Mouse (Mus musculus): ENCODE data around the gene Fads2.

Fads2 gene

DNA sequence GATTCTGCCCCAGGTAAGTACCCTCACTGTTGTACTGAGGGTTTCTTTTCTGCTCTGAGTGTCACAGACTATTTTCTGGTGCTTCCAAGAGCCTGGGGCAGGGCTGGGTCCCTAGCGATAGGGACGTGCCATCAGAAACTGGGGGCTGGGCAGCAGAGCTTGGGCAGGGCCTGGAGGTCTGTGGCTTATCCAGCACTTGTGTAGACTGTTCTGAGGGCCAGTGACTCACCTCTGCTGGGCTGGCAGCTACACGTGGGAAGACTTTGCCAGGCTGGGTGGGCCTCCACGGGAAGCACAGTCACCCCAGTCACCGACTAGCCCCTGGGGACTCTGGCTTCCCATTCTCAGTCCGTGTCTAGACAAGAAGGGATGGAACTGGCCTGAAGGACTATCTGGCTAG is 59.3 kb downstream of the Fads2 start:
- no peak for DNase-seq (ENCODE audit: low spot score in 2 of 2)

DNA sequence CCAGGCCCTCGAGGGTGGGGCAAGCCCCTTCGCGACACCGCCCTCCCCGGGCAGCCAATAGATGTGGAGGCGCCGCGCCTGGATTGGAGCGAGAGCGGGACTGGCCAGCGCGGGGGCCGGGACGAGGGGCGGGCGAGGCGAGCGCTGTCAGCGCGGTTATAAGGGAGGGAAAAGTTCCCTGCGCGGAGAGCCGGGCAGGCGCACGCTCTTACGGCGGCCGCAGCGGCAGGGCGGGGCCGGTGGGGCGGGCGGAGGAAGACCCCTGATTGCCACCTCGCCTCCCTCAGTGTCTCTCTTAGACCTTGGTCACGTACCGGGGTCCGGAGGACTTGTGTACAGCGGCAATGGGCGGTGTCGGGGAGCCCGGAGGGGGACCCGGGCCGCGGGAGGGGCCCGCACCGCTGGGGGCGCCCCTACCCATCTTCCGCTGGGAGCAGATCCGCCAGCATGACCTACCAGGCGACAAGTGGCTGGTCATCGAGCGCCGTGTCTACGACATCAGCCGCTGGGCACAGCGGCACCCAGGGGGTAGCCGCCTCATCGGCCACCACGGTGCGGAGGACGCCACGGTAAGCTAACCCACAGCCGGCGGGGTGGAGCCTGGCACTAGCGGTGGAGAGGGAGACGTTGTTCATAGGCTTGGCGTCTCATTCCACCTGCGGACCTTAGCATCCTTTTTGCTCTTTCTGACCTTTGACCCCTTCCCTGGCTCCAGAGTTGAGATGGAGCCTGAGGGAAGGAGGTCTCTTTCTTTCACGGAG is 60.0 kb downstream of the Fads2 start, which contains the start of gene Fads3:
TSS of gene Fads3 (plus strand) at position 182 of the 761 bp plus-strand sequence.
- peak; percentile 60 to 63 for DNase-seq (ENCODE audit: low spot score in 2 of 2)

DNA sequence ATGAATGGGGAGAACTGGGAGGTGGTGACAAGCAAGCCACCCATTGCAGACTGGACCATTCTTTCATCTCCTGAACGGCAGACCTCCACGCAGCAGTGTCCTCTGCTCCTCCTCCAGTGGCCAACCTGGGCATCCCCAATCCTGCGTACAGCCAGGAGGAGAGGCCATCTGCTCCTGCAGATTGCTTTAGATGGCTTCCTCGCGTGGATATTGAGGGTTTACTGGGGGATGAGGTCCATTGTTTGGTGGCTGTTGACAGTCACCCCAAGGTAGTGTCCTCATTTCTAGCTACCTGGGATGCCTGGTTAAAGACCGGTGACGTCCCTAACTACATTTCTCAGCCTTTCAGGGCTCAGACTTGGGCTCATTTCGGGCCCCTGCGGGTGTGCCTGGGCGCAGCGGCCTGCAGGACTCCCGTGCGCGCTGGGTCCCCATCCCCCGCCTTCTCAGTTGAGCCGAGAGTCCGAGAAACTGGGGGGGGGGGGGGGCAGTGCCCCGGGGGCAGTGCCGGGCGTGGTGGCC is 60.6 kb downstream of the Fads2 start:
- no peak for DNase-seq (ENCODE audit: low spot score in 2 of 2)

DNA sequence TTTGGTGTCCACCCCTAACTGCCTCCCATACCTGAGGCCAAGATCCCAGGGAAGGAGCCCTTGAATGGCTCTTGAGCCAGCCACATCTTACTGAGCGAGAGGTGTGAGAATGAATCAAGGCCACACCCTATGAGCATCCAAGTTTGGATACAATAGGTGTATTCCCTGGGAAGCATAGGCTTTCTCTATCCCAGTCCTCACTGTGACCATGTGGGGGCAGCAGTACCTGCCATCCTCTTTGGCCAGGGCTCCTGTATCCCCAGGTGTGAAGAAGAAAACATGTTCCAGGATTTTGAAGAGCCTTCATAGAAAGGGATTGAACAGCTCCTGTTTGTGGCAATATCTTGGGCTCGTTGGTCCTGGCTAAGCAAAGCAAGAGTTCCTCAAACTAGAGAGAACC is 61.9 kb downstream of the Fads2 start:
- DNase-seq (ENCODE audit: low spot score in 2 of 2): no peak

DNA sequence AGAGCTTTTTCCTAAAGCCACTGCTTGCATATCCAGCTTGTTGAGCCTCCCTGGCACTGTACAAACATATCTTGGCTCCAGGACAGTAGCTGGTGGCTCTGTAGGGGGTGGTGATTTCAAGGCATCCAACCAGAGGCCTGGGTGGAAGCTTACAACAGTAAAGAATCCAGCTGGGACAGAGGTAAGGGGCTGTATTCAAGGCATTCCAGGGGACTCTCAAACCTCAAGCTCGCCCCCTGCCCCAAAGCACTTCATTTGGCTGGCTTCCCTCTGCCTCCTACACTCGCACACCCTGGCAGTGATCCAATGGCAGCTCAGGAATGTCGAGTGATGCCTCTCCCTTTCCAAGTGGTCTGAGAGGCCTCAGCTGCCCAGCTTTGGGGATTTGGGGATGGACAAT is 62.6 kb downstream of the Fads2 start:
- DNase-seq (ENCODE audit: low spot score in 2 of 2): no peak

DNA sequence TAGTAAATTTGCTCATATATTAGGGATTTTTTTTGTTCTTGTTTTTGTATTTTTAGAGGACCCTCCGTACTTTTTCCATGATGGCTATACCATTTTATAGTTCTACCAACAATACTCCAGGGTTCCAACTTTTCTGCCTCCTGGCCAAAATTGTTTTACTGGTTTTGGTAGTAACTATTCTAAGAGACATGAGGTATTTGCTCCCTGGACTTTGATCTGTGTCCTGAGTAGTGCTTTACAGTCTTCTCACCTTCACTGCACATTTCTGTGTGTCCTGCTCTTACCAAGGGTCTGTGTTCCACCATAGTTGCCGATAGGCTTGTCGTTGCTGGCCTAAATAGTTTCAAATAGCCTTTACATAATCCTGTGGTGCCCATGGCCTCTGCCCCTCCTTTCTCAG is 63.2 kb downstream of the Fads2 start:
- DNase-seq (ENCODE audit: low spot score in 2 of 2): no peak

DNA sequence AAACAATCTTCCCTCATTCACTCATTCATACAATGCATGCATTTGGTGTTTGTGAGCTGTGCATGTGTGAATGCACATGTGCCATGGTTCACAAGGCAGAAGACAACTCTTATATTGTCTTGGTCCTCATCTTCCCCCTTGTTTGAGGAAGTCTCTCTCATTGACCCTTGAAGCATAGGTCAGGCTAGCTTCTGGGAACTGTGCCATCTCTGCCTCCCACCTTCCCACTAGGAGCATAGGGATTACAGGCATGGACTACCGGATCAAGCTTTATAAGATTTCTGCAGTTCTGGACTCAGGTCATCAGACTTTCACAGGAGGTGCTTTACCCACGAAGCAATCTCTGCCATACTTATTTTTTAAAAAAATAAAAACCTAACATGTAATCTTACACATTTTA is 64.0 kb downstream of the Fads2 start:
- no peak for DNase-seq (ENCODE audit: low spot score in 2 of 2)

DNA sequence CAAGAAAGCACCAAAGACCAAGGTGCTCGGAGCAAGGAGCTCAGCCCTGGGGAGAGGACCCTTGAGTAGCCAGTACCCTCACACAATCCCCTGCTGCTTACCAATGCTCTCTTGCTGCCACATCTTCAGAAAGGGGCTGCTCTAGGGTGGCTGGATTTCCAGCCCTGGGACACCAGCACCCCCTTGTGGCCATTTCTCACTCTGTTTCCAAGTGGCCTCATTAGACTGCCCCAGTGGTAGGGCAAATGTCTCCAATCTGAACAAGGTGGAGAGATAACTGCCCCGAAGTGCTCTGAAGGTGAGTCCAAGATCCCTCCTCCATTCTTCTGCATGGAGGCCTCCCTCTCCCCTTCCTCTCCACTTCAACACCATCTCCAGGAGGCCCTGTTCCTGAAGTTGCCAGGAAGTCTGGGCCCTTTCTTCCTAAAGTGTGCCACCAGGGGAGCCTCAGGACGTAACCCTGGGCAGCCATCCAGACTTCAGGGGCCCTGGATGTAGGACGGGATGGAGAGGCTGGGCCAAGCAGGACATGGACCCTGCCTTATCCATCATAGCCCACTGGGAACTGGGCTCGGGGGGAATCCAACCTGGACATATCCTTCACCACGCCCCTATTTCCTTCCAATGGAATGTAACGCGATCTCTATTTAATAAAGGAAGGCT is 66.6 kb downstream of the Fads2 start:
- peak in 1 of 2 experiments; percentile 61 for DNase-seq (ENCODE audit: low spot score in 2 of 2)

DNA sequence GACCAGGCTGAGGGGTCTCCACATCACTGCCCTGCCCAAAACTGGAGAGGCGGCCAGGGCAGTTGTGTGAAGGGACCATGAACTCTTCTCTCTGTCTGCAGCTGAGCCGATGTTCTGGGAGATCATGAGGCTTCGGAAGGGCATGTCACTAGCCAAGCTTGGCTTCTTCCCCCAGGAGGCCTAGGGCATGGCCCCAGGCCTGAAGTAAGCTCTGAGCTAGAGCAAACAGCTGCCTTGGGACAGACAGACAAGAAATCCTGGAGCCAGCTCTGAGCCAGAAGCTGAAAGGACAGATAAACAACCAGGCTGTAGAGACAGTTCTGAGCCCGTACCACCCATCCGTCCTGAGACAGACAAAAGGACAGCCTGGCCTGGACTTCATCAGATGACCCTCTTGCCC is 67.2 kb downstream of the Fads2 start:
- no peak for DNase-seq (ENCODE audit: low spot score in 2 of 2)

DNA sequence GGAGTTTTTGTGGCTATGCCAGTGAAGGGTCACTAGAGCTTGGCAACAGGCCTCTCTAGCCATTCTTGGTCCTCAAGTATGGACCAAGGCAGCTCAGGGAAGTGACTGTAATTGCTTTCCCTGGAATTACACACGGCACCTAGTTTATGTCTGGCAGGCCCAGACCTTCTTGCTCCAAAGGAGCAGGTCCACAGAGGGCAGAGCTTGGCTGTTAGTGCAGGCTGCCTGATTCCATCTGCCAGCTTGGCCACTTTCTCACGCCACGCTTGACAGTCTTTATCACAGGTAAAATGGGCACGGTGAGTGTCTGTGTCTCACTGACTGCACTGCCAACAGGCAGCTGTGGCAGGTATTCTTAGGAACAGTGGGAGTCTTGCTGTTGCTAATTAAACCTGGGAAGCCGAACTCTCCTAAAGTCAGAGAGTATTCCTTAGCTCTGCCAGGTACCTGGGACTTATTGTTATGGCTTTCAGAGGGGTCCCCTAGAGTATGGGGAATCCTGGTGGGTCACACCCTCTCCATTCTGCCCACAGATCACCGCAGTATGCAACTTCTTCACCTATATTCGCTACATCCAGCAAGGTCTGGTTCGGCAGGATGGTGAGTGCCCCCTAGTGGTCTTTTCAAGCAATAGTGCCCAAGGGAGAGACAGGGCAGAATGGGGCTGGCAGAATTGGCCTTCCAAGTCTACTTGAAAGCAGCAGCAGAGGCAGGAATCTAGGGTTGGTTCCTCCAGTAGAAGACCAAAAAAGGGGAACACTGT is 68.2 kb downstream of the Fads2 start:
- peak in 1 of 2 experiments; percentile 32 for DNase-seq (ENCODE audit: low spot score in 2 of 2)

DNA sequence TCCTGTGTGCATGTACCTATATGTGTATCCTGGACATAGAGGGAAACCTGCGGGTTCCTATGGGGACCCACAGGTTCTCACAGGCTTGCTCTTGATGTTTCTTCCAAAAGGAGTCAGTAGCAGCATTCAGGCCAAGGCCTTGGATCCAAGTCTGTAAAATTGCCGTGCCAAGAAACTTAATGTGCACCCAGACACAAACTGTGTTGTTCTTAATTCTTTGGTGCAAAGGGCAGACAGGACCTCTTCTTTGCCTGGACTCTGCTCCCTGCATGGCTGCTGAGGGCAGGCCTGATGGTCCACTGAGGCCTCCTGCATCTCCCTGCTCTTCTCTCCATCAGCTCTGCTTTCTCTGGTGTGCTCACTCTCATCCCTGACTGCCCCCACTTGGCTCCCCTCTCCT is 71.8 kb downstream of the Fads2 start:
- no peak for DNase-seq (ENCODE audit: low spot score in 2 of 2)

DNA sequence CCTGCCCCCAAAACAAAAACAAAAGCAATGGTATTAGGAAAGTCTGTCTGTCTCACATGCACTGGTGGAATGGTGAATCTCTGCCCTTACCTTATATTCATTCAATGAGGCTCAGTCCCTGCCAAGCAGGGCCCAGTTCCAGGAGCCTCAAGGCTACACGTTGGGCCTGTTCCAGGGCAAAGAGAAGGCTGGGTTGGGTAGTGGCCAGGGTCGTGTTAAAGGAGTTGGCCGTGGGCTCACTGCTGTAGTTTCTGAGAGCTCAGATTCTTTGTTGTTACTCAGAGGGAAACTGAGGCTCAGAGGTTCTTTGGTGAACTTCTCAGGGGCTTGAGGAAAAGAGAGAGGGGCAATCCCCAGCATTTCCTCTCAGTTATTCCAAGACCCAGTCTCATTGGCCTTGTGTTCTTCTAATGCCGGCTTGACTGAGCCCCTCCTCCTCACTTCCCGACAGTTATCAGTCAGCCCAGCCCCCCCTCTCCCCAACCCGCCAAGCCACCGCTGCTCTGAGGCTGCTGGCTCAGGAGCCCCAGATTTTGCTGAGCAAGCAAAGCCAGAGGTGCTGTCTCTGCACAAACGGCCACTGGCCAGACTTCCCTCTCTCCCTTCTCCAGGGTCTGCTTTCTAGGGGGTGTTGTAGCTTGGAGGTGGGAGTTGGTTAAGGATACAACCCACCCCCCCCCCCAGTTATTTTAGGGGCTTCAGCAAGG is 76.2 kb downstream of the Fads2 start:
- peak in 1 of 2 experiments; percentile 40 for DNase-seq (ENCODE audit: low spot score in 2 of 2)

DNA sequence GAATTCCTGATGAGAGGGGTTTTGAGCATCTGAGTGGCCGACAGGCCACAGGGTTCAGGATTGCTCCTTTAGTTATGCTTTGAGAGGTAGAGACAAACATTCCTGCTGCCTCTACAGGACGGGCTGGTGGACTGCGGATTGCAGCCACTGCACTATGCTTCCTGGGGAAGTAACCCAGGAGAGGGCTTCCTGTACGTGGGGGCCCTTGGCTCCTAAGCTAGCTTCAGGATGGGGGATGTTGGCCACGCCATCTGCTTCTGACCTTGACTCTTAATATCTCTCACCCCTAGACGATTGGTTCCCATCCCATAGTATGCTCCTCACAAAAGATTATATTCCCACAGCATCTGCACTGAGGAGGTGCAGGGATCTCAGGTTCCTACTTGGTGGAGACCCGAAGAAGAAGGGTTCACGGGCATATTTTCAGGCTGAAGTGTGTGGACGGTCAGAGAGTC is 78.2 kb downstream of the Fads2 start:
- no peak for DNase-seq (ENCODE audit: low spot score in 2 of 2)

DNA sequence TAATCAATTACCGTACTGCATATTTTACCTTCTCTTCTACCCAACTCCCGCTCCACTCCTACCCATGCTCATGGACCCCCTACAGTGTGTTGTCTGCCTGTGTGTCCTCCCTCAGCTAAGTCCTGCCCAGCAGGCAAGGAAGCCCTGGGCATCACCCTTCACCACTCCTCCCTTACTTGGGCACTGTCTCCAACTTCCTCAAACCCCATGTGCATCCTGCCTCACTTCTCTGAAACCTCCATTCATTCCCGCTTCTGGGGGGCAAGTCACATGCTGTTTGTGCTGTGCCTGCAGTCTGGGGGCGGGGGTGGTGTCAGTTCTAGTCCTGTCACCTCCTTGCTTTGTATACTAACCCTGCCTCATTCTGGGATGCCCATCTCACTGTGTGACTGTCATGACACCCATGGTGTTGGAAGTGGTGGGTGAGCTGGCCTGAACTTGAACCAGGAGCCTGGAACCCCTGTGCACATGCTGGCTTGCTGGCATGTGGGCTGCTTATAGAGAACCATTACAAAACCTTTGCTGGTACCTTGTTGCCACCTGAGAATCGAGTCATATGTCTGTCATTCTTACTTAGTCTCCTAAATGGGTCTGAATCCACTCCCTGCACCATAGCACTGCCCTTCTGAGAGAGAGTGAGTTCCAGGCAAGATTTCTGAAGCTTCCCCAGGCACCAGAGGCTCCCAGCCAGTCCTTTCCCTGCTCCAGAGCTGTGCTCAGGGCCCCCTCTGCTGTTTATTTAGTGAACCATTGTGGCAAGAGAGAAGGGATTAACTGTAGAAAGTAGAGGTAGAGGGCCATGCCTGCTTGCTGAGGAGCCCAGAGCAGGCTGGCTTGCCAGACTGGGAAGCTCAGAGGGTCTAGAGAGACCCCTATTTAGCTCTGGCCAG is 78.9 kb downstream of the Fads2 start:
- no peak for DNase-seq (ENCODE audit: low spot score in 2 of 2)

DNA sequence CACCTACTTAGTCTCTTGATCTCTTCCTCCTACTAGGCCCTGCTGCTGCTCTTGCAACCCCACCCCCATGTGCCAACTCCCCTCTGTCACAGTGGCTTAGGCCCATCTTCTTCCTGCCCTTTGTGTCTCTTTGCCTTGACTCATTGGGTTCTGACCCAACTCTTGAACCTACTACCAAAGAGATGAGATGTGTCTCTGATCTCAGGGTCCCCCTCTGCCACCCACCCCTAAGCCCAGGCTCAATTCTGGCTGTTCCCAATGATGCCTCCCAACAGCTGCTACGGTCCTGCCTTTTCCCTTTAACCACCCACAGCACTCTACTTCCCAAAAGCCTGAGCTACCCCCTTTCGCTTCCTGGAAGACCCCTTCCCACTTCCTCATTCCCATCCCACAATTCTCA is 79.6 kb downstream of the Fads2 start:
- DNase-seq (ENCODE audit: low spot score in 2 of 2): no peak

DNA sequence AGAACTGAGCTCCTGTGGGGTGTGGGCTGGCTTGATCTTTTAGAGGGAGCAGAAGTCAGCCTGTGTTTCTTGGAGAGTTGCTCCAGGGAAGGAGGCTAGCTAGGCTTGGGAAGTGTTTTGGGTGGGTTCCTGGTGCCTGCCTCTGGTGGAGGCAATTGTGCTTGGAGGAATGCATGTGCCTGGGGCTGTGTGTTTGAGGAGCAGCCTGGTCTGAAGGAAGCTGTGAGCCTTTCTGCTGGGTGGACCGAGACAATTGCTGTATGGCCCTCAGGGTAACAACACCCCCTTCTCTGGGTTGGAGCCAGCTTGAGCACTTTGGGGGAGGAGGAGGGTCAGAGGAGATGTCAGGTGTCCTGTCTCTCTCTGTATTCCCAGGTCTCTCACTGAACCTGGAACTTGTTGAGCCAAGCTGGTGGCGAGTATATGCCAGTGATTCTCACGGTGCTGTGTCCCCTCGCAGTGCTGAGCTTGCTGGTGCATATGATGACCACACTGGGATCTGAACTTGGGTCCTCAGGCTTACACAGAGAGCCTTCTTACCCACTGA is 82.3 kb downstream of the Fads2 start:
- DNase-seq (ENCODE audit: low spot score in 2 of 2): no peak

DNA sequence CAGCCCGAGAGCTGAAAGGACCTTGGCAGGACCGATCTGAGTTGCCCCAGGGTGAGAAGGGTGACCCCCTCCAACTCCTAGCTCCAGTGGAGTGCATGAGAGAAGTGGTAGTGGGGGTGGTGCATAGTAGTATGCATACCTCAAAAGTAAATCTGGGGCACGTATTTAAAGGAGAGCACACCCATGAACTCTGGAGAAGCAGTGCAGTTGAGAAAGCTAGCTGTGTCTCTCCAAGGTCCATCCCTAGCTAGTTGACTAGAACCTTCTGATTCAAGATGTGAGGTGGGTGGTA is 83.1 kb downstream of the Fads2 start:
- DNase-seq (ENCODE audit: low spot score in 2 of 2): no peak

DNA sequence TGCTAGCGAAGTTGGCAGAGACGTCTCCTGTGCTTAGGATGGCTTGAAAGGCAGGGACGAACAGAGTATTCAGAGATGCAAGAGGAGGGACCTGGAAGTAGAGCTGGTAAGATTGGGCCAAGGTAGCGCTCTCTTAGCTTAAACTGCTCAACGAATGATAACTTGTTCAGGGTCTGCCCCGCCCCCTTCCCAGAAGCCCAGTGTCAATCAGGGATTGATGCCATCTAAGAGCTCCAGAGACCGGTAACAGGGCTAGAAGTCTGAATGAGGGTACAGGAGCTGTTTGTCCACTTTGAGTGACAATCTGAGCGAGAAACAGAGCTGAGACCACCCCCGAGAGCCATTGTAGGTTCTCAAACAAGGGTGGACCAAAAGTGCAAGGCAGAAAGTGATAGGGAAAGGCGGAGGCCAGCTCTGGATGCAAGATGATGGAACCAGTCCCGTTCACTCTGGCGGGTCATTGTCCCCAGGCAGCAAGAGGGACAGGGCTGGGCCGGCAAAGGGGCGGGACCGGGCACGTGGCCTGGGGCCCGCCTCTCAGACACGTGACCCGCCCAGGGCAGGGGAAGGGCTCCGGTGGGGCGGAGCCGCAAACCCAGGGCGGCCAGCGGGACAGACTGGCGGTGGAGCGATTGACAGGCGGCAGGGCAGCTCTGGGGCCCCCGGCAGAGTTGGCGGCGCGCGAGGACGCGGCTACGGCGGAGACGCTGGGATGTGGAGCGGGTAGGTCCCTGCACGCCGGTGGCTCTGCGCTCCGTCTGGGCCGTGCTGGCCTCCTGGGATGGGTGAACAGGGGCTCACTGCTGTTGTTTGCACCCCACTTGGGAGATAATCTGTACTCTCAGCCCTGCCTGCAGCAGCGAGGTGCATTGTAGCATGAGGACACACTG is 83.7 kb downstream of the Fads2 start:
- peak; percentile 67 to 70 for DNase-seq (ENCODE audit: low spot score in 2 of 2)

DNA sequence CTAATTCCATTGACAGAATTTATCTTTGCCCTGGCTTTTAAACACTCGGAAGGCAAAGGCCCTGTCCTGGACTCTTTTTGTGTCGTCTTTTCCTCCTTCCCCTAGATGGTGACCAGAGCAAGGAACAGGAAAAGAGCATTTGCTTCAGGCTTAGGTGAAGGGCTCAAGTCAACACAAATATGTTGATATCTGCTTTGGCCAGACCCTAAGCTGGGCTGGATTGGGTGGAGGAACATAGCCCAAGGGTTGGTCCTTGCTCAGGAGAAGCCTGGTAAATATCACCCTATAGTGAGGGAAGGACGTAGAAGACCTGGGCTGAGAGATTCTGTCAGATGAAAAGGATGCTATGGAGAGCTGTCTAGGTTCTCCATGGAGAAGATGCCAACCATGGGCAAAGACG is 85.4 kb downstream of the Fads2 start:
- DNase-seq (ENCODE audit: low spot score in 2 of 2): no peak

DNA sequence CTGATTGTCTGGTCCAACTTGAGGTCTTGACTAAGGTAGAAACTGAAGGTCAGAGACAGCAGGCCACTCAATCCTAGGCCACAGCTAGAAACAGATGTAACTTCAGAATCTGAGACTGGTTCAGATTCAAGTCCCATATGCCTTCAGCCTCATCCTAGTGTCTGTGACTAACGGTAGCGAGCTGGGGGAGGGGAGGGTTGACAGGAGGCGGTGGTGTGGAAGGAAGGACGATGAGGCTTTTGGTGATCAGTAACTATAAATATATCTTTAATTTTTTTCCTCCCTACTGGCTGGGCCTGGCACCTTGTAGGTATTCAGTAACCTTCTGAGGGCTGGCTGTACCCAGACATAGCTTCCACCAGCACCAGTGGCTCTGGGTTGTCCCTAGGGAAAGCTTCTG is 86.1 kb downstream of the Fads2 start:
- DNase-seq (ENCODE audit: low spot score in 2 of 2): no peak

Data from right cerebral cortex, postnatal 36 days (tissue).